Comparison of ENCODE assay signal across 2 mouse cellular contexts in genomic region chr9:60870451-60870850, GRCm38 (mm10).
A peak's percentile ranks its signal among the peaks of the same experiment; 100 is the strongest.
TF ChIP-seq lines count a peak whose summit lies in the region.

No protein-coding gene starts in this region.

TF ChIP-seq in CH12.LX, 34 proteins besides CTCF, POLR2A, EP300 and RAD21 (continued from another document):
- no peak for TF ChIP-seq TCF12 (IDR thresholded peaks at IDR 0.05; ENCODE audit: low read depth, low read length)
- TF ChIP-seq MAX (IDR thresholded peaks at IDR 0.05; ENCODE audit: low read length) = no peak

TF ChIP-seq in MEL, 35 proteins besides CTCF, POLR2A, EP300 and RAD21 (continued from another document):
- no peak for TF ChIP-seq POLR2AphosphoS5 (IDR thresholded peaks at IDR 0.05; ENCODE audit: borderline replicate concordance, low read depth, low read length)
- no peak for TF ChIP-seq MYC (IDR thresholded peaks at IDR 0.05; ENCODE audit: low read depth, low read length)
- peak; percentile 42; the same call in 1 of the 2 replicates for TF ChIP-seq SIN3A (IDR thresholded peaks at IDR 0.05; ENCODE audit: low read length)
- TF ChIP-seq TCF12 (IDR thresholded peaks at IDR 0.05; ENCODE audit: low read depth, low read length) = peak; percentile 63
- 0 out of 2 replicates have a peak, but pooled peaks have one; percentile 16 for TF ChIP-seq E2F4 (IDR thresholded peaks at IDR 0.05; ENCODE audit: borderline replicate concordance, low read depth, low read length)
- no peak for TF ChIP-seq ELF1 (IDR thresholded peaks at IDR 0.05; ENCODE audit: low read depth, low read length)
- no peak for TF ChIP-seq SMC3 (IDR thresholded peaks at IDR 0.05; ENCODE audit: low read depth, low read length)
- TF ChIP-seq GATA1 (IDR thresholded peaks at IDR 0.05; ENCODE audit: low read depth, low read length) = peak; percentile 46; the same call in 1 of the 2 replicates
- no peak for TF ChIP-seq MYB (IDR thresholded peaks at IDR 0.05; ENCODE audit: low read depth, low read length)
- TF ChIP-seq BHLHE40 (IDR thresholded peaks at IDR 0.05; ENCODE audit: borderline replicate concordance, low read depth, low read length) = peak; percentile 11; the same call in 1 of the 2 replicates
- TF ChIP-seq ZNF384 (IDR thresholded peaks at IDR 0.05; ENCODE audit: low read depth, low read length) = no peak
- peak; percentile 23 for TF ChIP-seq MAX (IDR thresholded peaks at IDR 0.05; ENCODE audit: low read length)
- TF ChIP-seq ETS1 (IDR thresholded peaks at IDR 0.05; ENCODE audit: low read depth, low read length) = peak; percentile 78
- peak; percentile 27; the same call in 1 of the 2 replicates for TF ChIP-seq NELFE (IDR thresholded peaks at IDR 0.05; ENCODE audit: low read depth, low read length)
- peak; percentile 50; the same call in 1 of the 2 replicates for TF ChIP-seq MXI1 (IDR thresholded peaks at IDR 0.05; ENCODE audit: low read depth, low read length)
TF ChIP-seq in MEL: peak in this region for 11.
